Mouse (Mus musculus): ENCODE results near the gene Klhl40.

GRCm38 (mm10) chr9:121765166-121765855 lies 12.1 kb upstream of the Klhl40 start:
- TF ChIP-seq EP300 (IDR thresholded peaks at IDR 0.05; ENCODE audit: insufficient read depth, low read depth, low read length) (no peak), POLR2A (IDR thresholded peaks at IDR 0.05; ENCODE audit: insufficient read depth, low read length) (no peak), CTCF (IDR thresholded peaks at IDR 0.05; ENCODE audit: low read depth, low read length) (no peak)

Data from ES-Bruce4 (cell line).